Mouse (Mus musculus) limb, embryonic 10.5 days (tissue): Measurements from ENCODE around the gene Capn12. TPM values are rescaled to one million over a fixed set of nuclear protein-coding genes. Genes with fewer than 3 reads are reported as not detected.

Experiments
- DNase-seq: peaks from one replicate; pipeline ENCODE4 v3.0.0-alpha.2; 2017; ENCODE audit warnings: low spot score
- H3K27ac ChIP-seq: fragments of 300-500 bp; sonication (generic); 2 replicates; pipeline ENCODE4 v1.5.1; 2016; ENCODE audit warnings: mild to moderate bottlenecking
- H3K27me3 ChIP-seq: fragments of 300-500 bp; sonication (generic); 2 replicates; pipeline ENCODE4 v1.6.1; 2016; ENCODE audit warnings: low read depth, mild to moderate bottlenecking; ENCODE audit not compliant: poor library complexity, severe bottlenecking
- H3K36me3 ChIP-seq: fragments of 300-500 bp; sonication (generic); 2 replicates; pipeline ENCODE4 v1.6.1; 2016; ENCODE audit warnings: mild to moderate bottlenecking, moderate library complexity
- H3K4me1 ChIP-seq: fragments of 300-500 bp; sonication (generic); 2 replicates; pipeline ENCODE4 v1.6.1; 2016
- H3K4me3 ChIP-seq: fragments of 300-500 bp; sonication (generic); 2 replicates; pipeline ENCODE4 v1.5.1; 2016; ENCODE audit warnings: mild to moderate bottlenecking, moderate library complexity
- H3K9me3 ChIP-seq: fragments of 300-500 bp; sonication (generic); replicated peaks from 2 replicates; pipeline ENCODE4 v1.6.1; 2016; ENCODE audit warnings: mild to moderate bottlenecking
- WGBS: fragments of 180-500 bp; shearing (Covaris S2); methylation state at CpG from one replicate; pipeline ENCODE4 v1.1.7; 2016; 5-methylcytosine and 5-hydroxymethylcytosine counted together
- polyA plus RNA-seq: library from polyadenylated mRNA; unstranded; fragments of >200 nt; fragmentation: Nextera tagmentation; extraction: Ambion mirVana; gene quantifications from 2 replicates; pipeline ENCODE4 v1.2.1, GENCODE M21; 2016

Capn12 gene
- polyA plus RNA-seq, 1 experiment from 2014 or later = 0.48 TPM

GRCm38 (mm10) chr7:28911632-28912031 is 30.4 kb downstream of the Capn12 start:
- H3K4me3 ChIP-seq = no peak overlapping the region
- H3K9me3 ChIP-seq = no peaks in the 10 kb centered on the region
- peaks cover 99% of the 10 kb centered on the region for H3K36me3 ChIP-seq
- H3K27me3 ChIP-seq = no peaks in the 10 kb centered on the region
- no peak for DNase-seq
- no peak overlapping the region for H3K27ac ChIP-seq
- 80% methylated on average over 4 of the region's 4 CpGs for WGBS
- H3K4me1 ChIP-seq = no peaks in the 10 kb centered on the region

GRCm38 (mm10) chr7:28913171-28913570 is 31.9 kb downstream of the Capn12 start:
- H3K27ac ChIP-seq = no peak overlapping the region

DNA sequence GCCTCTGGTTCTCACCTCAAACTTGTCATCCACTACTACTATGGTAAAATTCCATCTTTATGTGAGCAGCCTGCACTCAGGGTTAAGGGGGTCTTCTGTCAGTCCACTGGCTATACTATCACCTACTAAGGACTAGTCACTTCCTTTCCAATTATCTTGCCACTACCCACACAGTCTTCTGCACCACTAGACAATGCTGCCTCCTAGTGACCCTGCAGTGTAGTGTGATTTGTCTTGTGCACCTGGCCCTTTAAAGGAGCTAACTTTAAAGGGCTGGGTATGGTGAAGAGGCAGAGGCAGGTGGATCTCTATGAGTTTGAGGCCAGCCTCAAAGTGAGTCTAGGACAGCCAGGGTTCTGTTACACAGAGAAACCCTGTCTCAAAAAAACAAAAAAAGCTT is 35.3 kb downstream of the Capn12 start:
- H3K27me3 ChIP-seq = no peaks in the 10 kb centered on the region
- H3K9me3 ChIP-seq = no peaks in the 10 kb centered on the region
- DNase-seq = no peak
- H3K36me3 ChIP-seq = peaks cover 98% of the 10 kb centered on the region
- H3K27ac ChIP-seq = no peak overlapping the region
- no peak overlapping the region for H3K4me3 ChIP-seq
- peaks cover 16% of the 10 kb centered on the region for H3K4me1 ChIP-seq

More at GRCm38 (mm10) chr7:28913171-28913570, 31.9 kb downstream of the Capn12 start:
- 87% methylated on average over 11 of the region's 11 CpGs for WGBS
- Histone ChIP-seq H3K27me3 (no peaks in the 10 kb centered on the region), H3K4me3 (no peak overlapping the region), H3K4me1 (peaks cover 2% of the 10 kb centered on the region), H3K36me3 (peaks cover 99% of the 10 kb centered on the region), H3K9me3 (no peaks in the 10 kb centered on the region)
- DNase-seq = no peak

DNA sequence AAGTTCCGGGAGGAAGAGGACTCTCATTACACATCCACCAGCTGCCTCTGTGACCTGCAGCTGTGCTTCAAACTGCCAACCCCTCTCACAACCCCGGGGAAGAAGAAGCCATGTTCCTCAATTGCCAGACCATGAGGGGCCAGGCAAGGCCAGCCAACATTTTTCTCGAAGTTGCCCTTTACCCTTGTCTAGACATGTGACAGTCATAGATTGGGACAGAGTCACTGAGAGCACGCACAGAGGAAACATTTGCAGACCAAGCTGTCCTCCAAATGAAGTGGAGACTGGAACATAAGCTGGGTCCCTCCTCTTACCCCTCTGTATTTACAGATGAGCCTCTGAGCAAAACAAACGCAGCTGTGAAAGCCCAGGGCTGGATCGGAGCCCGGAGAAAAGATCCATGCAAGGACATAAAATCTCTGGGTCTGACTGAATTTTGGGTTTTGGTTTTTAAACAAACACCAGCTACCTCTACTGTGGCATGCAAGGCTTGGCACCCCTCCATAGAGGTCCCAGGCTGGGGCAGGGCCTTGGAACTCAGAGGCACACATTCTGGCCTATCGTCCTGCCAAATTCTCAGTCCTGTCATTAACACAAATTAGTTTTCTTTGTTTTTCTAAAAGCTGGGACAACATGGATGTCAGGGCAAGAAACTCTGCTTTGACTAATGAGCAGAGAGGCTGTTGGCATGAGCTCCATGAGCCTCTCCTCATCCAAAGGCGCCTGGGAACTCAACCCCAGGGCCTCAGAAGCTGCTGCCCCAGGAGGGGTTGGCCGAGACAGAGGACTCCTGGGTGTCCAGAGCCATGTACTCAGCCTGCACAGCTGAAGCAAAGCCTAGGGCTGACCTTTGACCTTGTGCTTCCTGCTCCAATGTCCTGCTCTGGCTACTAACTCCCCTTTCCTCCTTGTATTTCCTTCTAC is 36.5 kb downstream of the Capn12 start:
- H3K36me3 ChIP-seq = peaks cover 94% of the 10 kb centered on the region
- no peaks in the 10 kb centered on the region for H3K27me3 ChIP-seq
- 81% methylated on average over 10 of the region's 10 CpGs for WGBS

GRCm38 (mm10) chr7:28918540-28918939 is 37.3 kb downstream of the Capn12 start:
- H3K4me3 ChIP-seq = no peak overlapping the region
- no peaks in the 10 kb centered on the region for H3K27me3 ChIP-seq
- H3K9me3 ChIP-seq = no peaks in the 10 kb centered on the region
- 73% methylated on average over 8 of the region's 8 CpGs for WGBS
- peak overlapping the region; percentile 12; the same call in 1 of the 2 replicates for H3K27ac ChIP-seq
- H3K36me3 ChIP-seq = peaks cover 86% of the 10 kb centered on the region
- DNase-seq = no peak
- H3K4me1 ChIP-seq = peaks cover 33% of the 10 kb centered on the region

More for the DNA sequence above, 36.5 kb downstream of the Capn12 start:
- DNase-seq = no peak
- Histone ChIP-seq H3K4me3 (no peak overlapping the region), H3K4me1 (peaks cover 25% of the 10 kb centered on the region), H3K9me3 (no peaks in the 10 kb centered on the region), H3K27ac (peak overlapping the region; percentile 12; the same call in 1 of the 2 replicates)

DNA sequence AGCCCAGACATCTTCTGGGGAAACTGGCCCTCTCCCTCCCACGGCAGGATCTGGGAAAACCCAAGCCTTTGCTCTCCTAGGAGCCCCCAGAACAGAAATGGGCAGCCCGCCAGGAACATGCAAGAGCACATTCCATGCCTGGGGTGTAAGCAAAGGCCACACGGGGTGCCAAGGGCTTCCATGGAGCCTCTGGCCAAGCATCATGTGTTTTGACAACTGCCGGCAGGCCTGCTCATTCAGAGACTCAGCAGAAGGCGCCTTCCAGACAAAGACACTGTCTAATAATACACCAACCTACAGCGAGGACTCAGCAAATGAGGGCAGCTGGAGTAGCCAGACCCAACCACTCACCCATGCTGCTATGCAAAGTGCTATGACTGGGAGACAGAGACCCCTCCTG is 38.6 kb downstream of the Capn12 start:
- peaks cover 74% of the 10 kb centered on the region for H3K36me3 ChIP-seq
- peaks cover 46% of the 10 kb centered on the region for H3K4me1 ChIP-seq
- DNase-seq = no peak
- no peak overlapping the region for H3K4me3 ChIP-seq
- H3K27ac ChIP-seq = peak overlapping the region; percentile 39; the same call in 1 of the 2 replicates
- H3K27me3 ChIP-seq = no peaks in the 10 kb centered on the region
- 72% methylated on average over 6 of the region's 6 CpGs for WGBS
- H3K9me3 ChIP-seq = no peaks in the 10 kb centered on the region

DNA sequence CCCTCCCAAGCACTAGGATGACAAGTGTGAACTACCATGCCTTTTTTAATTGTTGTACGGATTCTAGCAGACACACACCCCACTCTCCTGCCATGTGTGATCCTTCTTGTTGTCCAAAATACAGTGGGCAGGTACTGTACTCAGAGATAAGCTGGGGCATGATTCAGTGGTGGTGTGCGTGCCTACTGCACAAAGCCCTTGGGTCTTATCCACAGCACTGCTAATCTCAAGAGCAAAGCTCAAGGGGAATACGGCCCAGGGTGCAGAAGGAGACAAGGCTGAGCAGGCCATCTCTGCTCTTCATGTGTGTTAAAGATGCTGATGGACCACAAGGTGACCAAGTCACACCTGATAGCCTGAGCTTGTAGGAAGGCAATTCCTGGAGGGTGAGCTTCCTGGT is 40.0 kb downstream of the Capn12 start:
- H3K36me3 ChIP-seq = peaks cover 61% of the 10 kb centered on the region
- 91% methylated on average over 3 of the region's 3 CpGs for WGBS
- 0 out of 2 replicates have a peak overlapping the region, but pooled peaks have one; percentile 2 for H3K27ac ChIP-seq
- H3K4me1 ChIP-seq = peaks cover 59% of the 10 kb centered on the region
- no peaks in the 10 kb centered on the region for H3K27me3 ChIP-seq
- H3K4me3 ChIP-seq = no peak overlapping the region
- no peak for DNase-seq
- H3K9me3 ChIP-seq = no peaks in the 10 kb centered on the region

DNA sequence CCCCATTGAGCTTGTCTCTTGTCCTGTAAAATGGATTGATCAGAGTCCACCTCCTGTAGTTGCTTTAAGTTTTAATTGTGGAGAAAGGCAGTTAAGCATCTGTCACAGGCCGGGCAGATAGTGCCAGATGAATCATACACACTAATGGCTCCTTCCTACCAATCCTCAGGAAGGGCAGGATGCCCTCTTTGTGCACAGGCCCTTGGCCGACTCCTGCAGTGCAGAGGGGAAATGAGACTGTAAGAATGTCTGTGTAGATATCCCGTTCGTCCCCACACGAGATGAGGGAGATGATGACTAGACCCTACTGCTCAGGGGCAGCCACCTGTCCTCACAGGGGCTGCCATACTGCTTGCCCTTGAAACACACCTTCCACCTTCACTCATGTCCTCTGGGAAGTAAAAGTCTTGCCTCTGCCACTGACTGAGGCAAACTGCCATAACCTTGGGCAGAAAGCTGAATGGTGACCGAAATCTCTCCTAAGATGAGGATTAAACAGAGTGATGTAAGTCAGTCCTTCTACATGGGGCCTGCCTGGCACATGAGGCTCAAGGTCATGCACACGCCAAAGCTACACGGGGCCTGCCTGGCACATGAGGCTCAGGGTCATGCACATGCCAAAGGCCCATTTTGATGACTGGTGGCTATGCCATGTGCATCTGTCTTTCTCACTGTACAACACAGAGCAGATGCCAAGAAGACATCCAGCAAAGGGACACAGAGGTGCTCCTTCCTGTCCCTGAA is 40.7 kb downstream of the Capn12 start:
- no peaks in the 10 kb centered on the region for H3K27me3 ChIP-seq
- whole genome bisulfite sequencing = 92% methylated on average over 8 of the region's 8 CpGs

GRCm38 (mm10) chr7:28922606-28923005 is 41.4 kb downstream of the Capn12 start:
- 91% methylated on average over 4 of the region's 4 CpGs for WGBS
- Histone ChIP-seq H3K27me3 (no peaks in the 10 kb centered on the region), H3K4me1 (peaks cover 64% of the 10 kb centered on the region), H3K4me3 (no peak overlapping the region), H3K27ac (peak overlapping the region; percentile 88), H3K9me3 (no peaks in the 10 kb centered on the region), H3K36me3 (peaks cover 55% of the 10 kb centered on the region)
- no peak for DNase-seq

More for the DNA sequence above, 40.7 kb downstream of the Capn12 start:
- Histone ChIP-seq H3K4me1 (peaks cover 64% of the 10 kb centered on the region), H3K27ac (peak overlapping the region; percentile 88; the same call in 1 of the 2 replicates), H3K36me3 (peaks cover 61% of the 10 kb centered on the region), H3K9me3 (no peaks in the 10 kb centered on the region), H3K4me3 (no peak overlapping the region)
- DNase-seq = no peak

DNA sequence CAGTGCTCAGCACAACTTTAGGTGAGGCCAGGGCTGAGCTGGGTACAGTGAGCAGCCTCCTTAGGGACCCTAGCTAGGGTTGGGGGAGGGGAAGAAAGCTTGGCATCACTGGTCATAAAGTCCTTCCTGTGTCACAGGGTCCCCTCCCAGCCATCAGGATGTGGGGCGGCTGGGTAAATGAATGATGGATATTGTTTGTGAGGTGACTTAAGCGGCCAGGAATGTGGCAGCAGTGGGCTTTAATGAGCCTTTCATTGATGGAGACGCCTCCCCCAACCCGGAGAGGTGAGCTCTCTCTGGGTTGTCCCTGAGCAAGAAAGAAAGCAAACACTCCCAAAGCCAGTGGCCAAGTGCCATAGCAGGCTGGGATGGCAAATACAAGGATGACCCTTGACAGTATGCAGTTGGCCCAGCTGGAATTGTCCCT is 42.7 kb downstream of the Capn12 start:
- peak overlapping the region; percentile 88 for H3K27ac ChIP-seq
- peaks cover 55% of the 10 kb centered on the region for H3K4me1 ChIP-seq
- H3K27me3 ChIP-seq = no peaks in the 10 kb centered on the region
- peak; percentile 68 for DNase-seq
- H3K4me3 ChIP-seq = peak overlapping the region; percentile 34; the same call in 1 of the 2 replicates
- H3K9me3 ChIP-seq = no peaks in the 10 kb centered on the region
- WGBS = 13% methylated on average over 4 of the region's 4 CpGs
- H3K36me3 ChIP-seq = peaks cover 50% of the 10 kb centered on the region

- Histone ChIP-seq H3K9me3 (no peaks in the 10 kb centered on the region), H3K27me3 (no peaks in the 10 kb centered on the region), H3K4me1 (peaks cover 57% of the 10 kb centered on the region), H3K27ac (peak overlapping the region; percentile 88), H3K4me3 (peak overlapping the region; percentile 34; the same call in 1 of the 2 replicates), H3K36me3 (peaks cover 48% of the 10 kb centered on the region)
- no peak for DNase-seq
- 84% methylated on average over 3 of the region's 3 CpGs for WGBS
Measured at GRCm38 (mm10) chr7:28924802-28925201, 43.6 kb downstream of the Capn12 start.

DNA sequence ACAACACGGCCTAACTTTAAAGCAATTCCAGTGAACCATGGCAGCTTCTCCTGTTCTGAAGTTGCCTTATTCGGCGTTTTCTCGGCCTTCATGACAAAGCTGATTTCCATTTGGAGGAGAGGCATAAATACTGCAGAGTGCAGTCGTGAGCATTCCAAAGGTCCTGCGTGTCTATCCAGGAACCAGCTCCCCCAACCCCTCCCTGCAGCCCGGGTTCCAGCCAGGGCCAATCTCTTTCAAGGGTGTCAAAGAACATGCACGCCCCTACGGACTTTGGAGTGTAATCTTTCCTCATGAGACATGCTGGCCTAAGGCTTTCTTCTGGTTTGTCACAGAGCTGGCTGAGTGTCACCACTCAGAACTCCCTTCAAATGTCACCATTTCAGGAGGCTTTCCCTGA is 44.1 kb downstream of the Capn12 start:
- WGBS = 53% methylated on average over 9 of the region's 9 CpGs
- Histone ChIP-seq H3K9me3 (no peaks in the 10 kb centered on the region), H3K4me1 (peaks cover 61% of the 10 kb centered on the region), H3K27me3 (no peaks in the 10 kb centered on the region), H3K4me3 (no peak overlapping the region), H3K36me3 (peaks cover 45% of the 10 kb centered on the region), H3K27ac (peak overlapping the region; percentile 88)
- peak; percentile 50 for DNase-seq

DNA sequence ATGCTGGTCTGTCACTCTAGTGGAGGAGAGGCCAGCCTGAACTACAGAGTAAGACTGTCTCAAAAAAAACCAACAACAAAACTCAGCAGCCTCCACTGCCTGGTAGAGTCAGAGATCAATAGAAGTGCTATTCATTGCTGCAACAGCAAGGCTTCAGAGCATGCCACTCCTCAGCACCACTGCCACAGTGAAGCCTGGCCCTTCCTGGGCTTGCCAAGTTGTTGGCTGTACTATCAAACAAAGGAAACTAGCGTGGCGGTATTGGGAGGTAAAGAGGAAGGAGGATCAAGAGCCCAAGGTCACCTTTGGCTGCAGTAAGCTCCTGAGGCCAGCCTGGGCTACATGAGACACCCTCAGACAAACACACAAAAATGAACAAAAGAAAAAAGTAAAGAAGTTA is 45.0 kb downstream of the Capn12 start:
- no peaks in the 10 kb centered on the region for H3K9me3 ChIP-seq
- H3K4me3 ChIP-seq = no peak overlapping the region
- no peak for DNase-seq
- H3K36me3 ChIP-seq = peaks cover 38% of the 10 kb centered on the region
- H3K27ac ChIP-seq = peak overlapping the region; percentile 88; the same call in 1 of the 2 replicates
- H3K27me3 ChIP-seq = no peaks in the 10 kb centered on the region
- H3K4me1 ChIP-seq = peaks cover 70% of the 10 kb centered on the region
- 87% methylated on average over 2 of the region's 2 CpGs for WGBS
